9 mouse cellular contexts compared by ENCODE assay signal in the genomic region with DNA sequence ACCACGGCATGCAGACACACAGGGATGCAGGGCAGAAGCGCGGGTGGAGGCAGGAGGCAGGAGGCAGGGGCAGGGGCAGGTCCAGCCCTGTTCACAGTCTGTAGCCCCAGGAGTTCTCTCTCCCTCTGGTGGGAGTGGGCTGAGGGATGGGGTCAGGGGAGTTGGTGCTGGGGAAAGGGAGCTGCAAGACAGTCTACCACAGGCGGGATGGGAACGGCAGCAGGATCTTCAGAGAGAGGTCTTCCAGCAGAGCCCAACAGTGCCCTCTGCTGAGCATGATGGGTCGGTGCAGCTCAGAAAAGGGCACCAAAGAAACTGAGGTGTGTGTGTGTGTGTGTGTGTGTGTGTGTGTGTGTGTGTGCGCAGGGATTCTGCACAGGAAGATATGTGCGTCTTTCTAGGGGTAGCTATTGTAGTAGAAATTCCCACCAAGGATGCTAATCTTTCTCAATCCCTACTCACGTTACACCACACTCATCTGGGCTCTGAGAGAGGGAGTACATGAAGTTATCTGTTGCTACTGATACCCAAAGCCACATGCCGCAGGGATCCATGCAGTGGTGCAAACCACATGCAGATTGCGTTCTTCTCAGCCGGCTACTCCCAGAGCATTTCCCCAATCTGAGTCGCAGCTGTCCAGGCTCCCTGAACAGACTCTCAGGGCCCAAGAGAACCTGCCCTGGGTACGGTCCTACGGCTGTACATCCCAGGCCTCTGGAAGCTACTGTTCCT.
DNase-seq lines count a peak whose midpoint lies in the region; ATAC-seq and TF ChIP-seq lines count a peak whose summit lies in the region.
"Had no signal": no experiment of that assay in that cellular context is flagged by ENCODE, and none has a peak within 500 bp of the region (broad histone marks: within the 10 kb centered on the region; RNA-seq: fewer than 3 reads in every experiment).

No protein-coding gene starts in this region.

- WGBS in intestine, postnatal 0 days: 52% methylated on average over 15 of the region's 15 CpGs
- 58% methylated on average over 15 of the region's 15 CpGs for WGBS in limb, embryonic 10.5 days
- 58% methylated on average over 15 of the region's 15 CpGs for WGBS in midbrain, postnatal 0 days
- WGBS in stomach, embryonic 16.5 days: 54% methylated on average over 15 of the region's 15 CpGs

- H3K4me3 ChIP-seq in intestine, postnatal 0 days (ENCODE audit: low read depth, low read length): no peak overlapping the region
- H3K4me3 ChIP-seq in limb, embryonic 10.5 days: no peak overlapping the region
- H3K4me3 ChIP-seq in midbrain, postnatal 0 days (ENCODE audit: low read depth, low read length): no peak overlapping the region
- no peak overlapping the region for H3K4me3 ChIP-seq in stomach, embryonic 16.5 days (replicated peaks; ENCODE audit: low read length)
- H3K4me3 ChIP-seq: embryonic facial prominence, embryonic 13.5 days had no signal

- no peak overlapping the region for H3K9ac ChIP-seq in intestine, postnatal 0 days (ENCODE audit: low read depth, low read length)
- no peak overlapping the region for H3K9ac ChIP-seq in midbrain, postnatal 0 days (replicated peaks; ENCODE audit: low read length, poor library complexity, severe bottlenecking)
- no peak overlapping the region for H3K9ac ChIP-seq in stomach, embryonic 16.5 days (ENCODE audit: low read length)
- H3K9ac ChIP-seq: embryonic facial prominence, embryonic 13.5 days had no signal

- H3K27ac ChIP-seq in intestine, postnatal 0 days (ENCODE audit: low read depth, low read length): no peak overlapping the region
- 0 out of 2 replicates have a peak overlapping the region, but pooled peaks have one; percentile 15 for H3K27ac ChIP-seq in limb, embryonic 10.5 days
- H3K27ac ChIP-seq in midbrain, postnatal 0 days (ENCODE audit: low read depth, low read length): no peak overlapping the region
- H3K27ac ChIP-seq in stomach, embryonic 16.5 days (ENCODE audit: low read length): no peak overlapping the region
- H3K27ac ChIP-seq: embryonic facial prominence, embryonic 13.5 days had no signal

- no peak overlapping the region for H3K4me2 ChIP-seq in intestine, postnatal 0 days (replicated peaks; ENCODE audit: low read depth)
- H3K4me2 ChIP-seq in midbrain, postnatal 0 days (ENCODE audit: low read depth, low read length, poor library complexity, severe bottlenecking): no peak overlapping the region
- no peak overlapping the region for H3K4me2 ChIP-seq in stomach, embryonic 16.5 days (ENCODE audit: low read depth, low read length)
- H3K4me2 ChIP-seq: embryonic facial prominence, embryonic 13.5 days had no signal

- no peaks in the 10 kb centered on the region for H3K9me3 ChIP-seq in intestine, postnatal 0 days (ENCODE audit: control insufficient read depth)
- H3K9me3 ChIP-seq in limb, embryonic 10.5 days (replicated peaks): no peaks in the 10 kb centered on the region
- H3K9me3 ChIP-seq in midbrain, postnatal 0 days (ENCODE audit: low read length): no peaks in the 10 kb centered on the region
- no peaks in the 10 kb centered on the region for H3K9me3 ChIP-seq in stomach, embryonic 16.5 days (replicated peaks; ENCODE audit: control insufficient read depth, low read length)
- H3K9me3 ChIP-seq: embryonic facial prominence, embryonic 13.5 days had no signal

- no peaks in the 10 kb centered on the region; the same call in 1 of the 2 replicates for H3K4me1 ChIP-seq in intestine, postnatal 0 days (replicated peaks; ENCODE audit: control insufficient read depth, insufficient read depth, low read length)
- H3K4me1 ChIP-seq in limb, embryonic 10.5 days: peaks cover 18% of the 10 kb centered on the region
- no peaks in the 10 kb centered on the region for H3K4me1 ChIP-seq in midbrain, postnatal 0 days (ENCODE audit: insufficient read depth, low read length)
- H3K4me1 ChIP-seq in stomach, embryonic 16.5 days (ENCODE audit: control insufficient read depth, insufficient read depth, low read length): peaks cover 23% of the 10 kb centered on the region

- H3K27me3 ChIP-seq in intestine, postnatal 0 days (replicated peaks; ENCODE audit: control insufficient read depth, insufficient read depth, low read length): 0 out of 2 replicates have a peak, but pooled peaks cover 6% of the 10 kb centered on the region
- H3K27me3 ChIP-seq in limb, embryonic 10.5 days (ENCODE audit: low read depth, poor library complexity, severe bottlenecking): 0 out of 2 replicates have a peak, but pooled peaks cover 13% of the 10 kb centered on the region
- H3K27me3 ChIP-seq in midbrain, postnatal 0 days (ENCODE audit: insufficient read depth, low read length): no peaks in the 10 kb centered on the region
- H3K27me3 ChIP-seq in stomach, embryonic 16.5 days (ENCODE audit: control insufficient read depth, insufficient read depth, low read length): no peaks in the 10 kb centered on the region
- H3K27me3 ChIP-seq: embryonic facial prominence, embryonic 13.5 days had no signal

- DNase-seq in urinary bladder, adult 18-20 months (ENCODE audit: low spot score in 2 of 2): peak; percentile 51 to 64
- no peak for DNase-seq in urinary bladder, adult 2 months (ENCODE audit: low spot score)
- peak; percentile 81 to 84 for DNase-seq in cerebellum, postnatal 36 days
- DNase-seq in gastrocnemius, postnatal 10 days: peak; percentile 73
- DNase-seq in limb, embryonic 10.5 days (ENCODE audit: low spot score): peak; percentile 81
- DNase-seq in midbrain, postnatal 0 days (ENCODE audit: low spot score): peak; percentile 84

- TF ChIP-seq CTCF in intestine, postnatal 0 days (IDR thresholded peaks at IDR 0.05; ENCODE audit: low read depth): peak; percentile 98
- TF ChIP-seq CTCF in midbrain, postnatal 0 days (IDR thresholded peaks at IDR 0.05): peak; percentile 94

- H3K36me3 ChIP-seq in intestine, postnatal 0 days (ENCODE audit: control insufficient read depth, insufficient read depth): no peaks in the 10 kb centered on the region
- no peaks in the 10 kb centered on the region for H3K36me3 ChIP-seq in limb, embryonic 10.5 days
- peaks cover 11% of the 10 kb centered on the region; the same call in 1 of the 2 replicates for H3K36me3 ChIP-seq in midbrain, postnatal 0 days (ENCODE audit: insufficient read depth, low read length)
- no peaks in the 10 kb centered on the region for H3K36me3 ChIP-seq in stomach, embryonic 16.5 days (ENCODE audit: control insufficient read depth, insufficient read depth, low read length)
- H3K36me3 ChIP-seq: embryonic facial prominence, embryonic 13.5 days had no signal

- peak; percentile 18 for ATAC-seq in intestine, postnatal 0 days
- ATAC-seq in midbrain, postnatal 0 days (ENCODE audit: low FRiP score): peak; percentile 71
- peak; percentile 28 for ATAC-seq in stomach, embryonic 16.5 days (ENCODE audit: insufficient read depth, low FRiP score)

Comparison
In these comparisons a context has a peak if more than half of its experiments do, and no peak if none do; other contexts are left out.
1. ATAC-seq: peak in every context shown above with its lines; median percentile 71 in midbrain, postnatal 0 days; 28 in stomach, embryonic 16.5 days; 18 in intestine, postnatal 0 days.